Mouse (Mus musculus) testis, adult 2 months (tissue): ENCODE measurements at regions not wholly inside any gene's neighbourhood (a gene's known extent, or its start where the extent isn't known, plus 50 kb on each side); places are given as distances from the start of the nearest gene placed in this dataset.
"Not testable (repeated sequence)": the region's sequence is repeated elsewhere in the genome, so short reads cannot be mapped to it uniquely, and the experiment has no call there.

Experiments
- H3K27ac ChIP-seq: fragments of 200-500 bp; 2 replicates; pipeline ENCODE4 v1.5.1; 2012; ENCODE audit warnings: low read depth, low read length; ENCODE audit not compliant: control insufficient read depth, insufficient read depth
- H3K27me3 ChIP-seq: fragments of 200-500 bp; 2 replicates; pipeline ENCODE4 v1.6.1; 2012; ENCODE audit warnings: mild to moderate bottlenecking, low read length, moderate library complexity; ENCODE audit not compliant: control insufficient read depth, insufficient read depth
- H3K36me3 ChIP-seq: fragments of 200-500 bp; 2 replicates; pipeline ENCODE4 v1.6.1; 2012; ENCODE audit warnings: mild to moderate bottlenecking, low read length; ENCODE audit not compliant: control insufficient read depth, insufficient read depth
- H3K4me1 ChIP-seq: fragments of 200-500 bp; 2 replicates; pipeline ENCODE4 v1.6.1; 2012; ENCODE audit warnings: low read length; ENCODE audit not compliant: control insufficient read depth, insufficient read depth
- H3K4me3 ChIP-seq: fragments of 200-500 bp; 2 replicates; pipeline ENCODE4 v1.5.1; 2012; ENCODE audit warnings: low read depth, mild to moderate bottlenecking, low read length, moderate library complexity, mixed read lengths; ENCODE audit not compliant: control insufficient read depth
- CTCF ChIP-seq: fragments of 200-500 bp; IDR thresholded peaks from 2 replicates; pipeline ENCODE4 v1.5.1; 2012; ENCODE audit warnings: low read depth, mild to moderate bottlenecking, inconsistent platforms, low read length, moderate library complexity; ENCODE audit not compliant: control insufficient read depth, insufficient read depth, insufficient replicate concordance
- POLR2A ChIP-seq: fragments of 200-500 bp; IDR thresholded peaks from 2 replicates; pipeline ENCODE4 v1.6.1; 2012; ENCODE audit warnings: low read depth, mild to moderate bottlenecking, inconsistent platforms, low read length, moderate library complexity; ENCODE audit not compliant: control insufficient read depth

DNA sequence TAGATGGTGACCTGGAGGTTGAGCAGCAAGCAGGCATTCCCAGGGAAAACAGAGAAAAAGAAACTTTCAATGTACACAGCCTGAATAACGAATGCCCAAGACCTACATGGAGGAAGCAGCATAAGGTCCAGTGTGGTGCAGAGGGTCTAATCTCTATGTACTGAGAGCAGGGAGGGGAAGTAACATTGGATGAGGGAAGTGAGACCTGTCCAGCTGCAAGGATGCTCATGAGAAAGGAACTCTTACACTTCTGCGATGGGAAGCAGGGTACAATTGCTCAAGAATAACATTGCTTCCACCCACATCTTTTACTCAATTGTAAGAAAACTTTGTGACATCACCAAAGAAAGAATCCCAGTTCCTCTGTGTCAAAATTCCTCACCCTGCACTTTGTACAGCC lies 419.8 kb upstream of the Id2 start:
- H3K27ac ChIP-seq = no peak overlapping the region
- H3K4me3 ChIP-seq = no peak overlapping the region
- no peaks in the 10 kb centered on the region for H3K27me3 ChIP-seq
- TF ChIP-seq POLR2A (no peak), CTCF (no peak)
- H3K36me3 ChIP-seq = no peaks in the 10 kb centered on the region
- H3K4me1 ChIP-seq = no peaks in the 10 kb centered on the region

DNA sequence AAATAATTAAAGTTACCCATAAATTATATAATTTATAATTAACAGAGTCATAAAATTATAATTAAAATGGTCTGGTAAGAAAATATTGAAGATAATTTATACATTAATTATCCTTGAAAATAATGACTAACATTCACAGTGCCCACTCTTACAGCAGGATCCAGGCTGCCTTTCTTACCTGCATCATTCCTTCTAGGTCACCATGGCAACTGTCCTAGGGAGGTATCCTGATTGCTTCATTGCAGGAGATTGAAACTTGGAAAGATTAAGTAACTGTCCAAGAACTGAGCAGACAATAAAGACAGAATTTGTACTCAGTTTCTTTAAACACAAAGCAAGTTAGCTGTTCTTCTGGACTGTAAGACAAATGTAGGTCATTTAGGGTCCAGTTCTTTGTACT lies 416.7 kb upstream of the Id2 start:
- TF ChIP-seq POLR2A = no peak
- TF ChIP-seq CTCF = no peak
- no peak overlapping the region for H3K27ac ChIP-seq
- H3K27me3 ChIP-seq = no peaks in the 10 kb centered on the region
- no peak overlapping the region for H3K4me3 ChIP-seq
- no peaks in the 10 kb centered on the region for H3K4me1 ChIP-seq
- no peaks in the 10 kb centered on the region for H3K36me3 ChIP-seq

DNA sequence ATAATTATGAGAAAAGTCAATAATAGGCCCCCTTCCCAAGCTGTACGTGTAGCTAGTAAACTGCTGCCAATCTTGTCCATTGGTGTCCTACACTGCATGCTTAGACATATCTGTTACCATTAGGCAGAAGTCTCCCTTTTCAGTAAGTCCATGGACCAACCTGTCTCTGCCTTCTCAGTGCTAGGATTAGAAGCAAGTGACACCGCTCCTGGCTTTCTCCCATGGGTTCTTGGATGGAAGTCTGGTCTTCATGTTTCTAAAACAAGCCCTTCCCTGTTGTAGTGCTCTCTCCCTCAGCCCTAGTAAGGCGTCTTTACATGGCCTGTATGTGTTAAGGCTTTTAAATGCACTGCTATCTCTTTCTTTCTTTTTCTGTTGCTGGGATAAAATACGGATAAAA lies 412.7 kb upstream of the Id2 start:
- TF ChIP-seq POLR2A = no peak
- no peak for TF ChIP-seq CTCF
- no peak overlapping the region for H3K27ac ChIP-seq
- no peaks in the 10 kb centered on the region for H3K4me1 ChIP-seq
- H3K4me3 ChIP-seq = no peak overlapping the region
- no peaks in the 10 kb centered on the region for H3K27me3 ChIP-seq
- no peaks in the 10 kb centered on the region for H3K36me3 ChIP-seq

GRCm38 (mm10) chr12:25493233-25493632 lies 396.3 kb upstream of the Id2 start:
- Histone ChIP-seq H3K4me3 (no peak overlapping the region), H3K36me3 (no peaks in the 10 kb centered on the region), H3K27me3 (no peaks in the 10 kb centered on the region), H3K27ac (no peak overlapping the region), H3K4me1 (no peaks in the 10 kb centered on the region)
- TF ChIP-seq CTCF = no peak
- no peak for TF ChIP-seq POLR2A

GRCm38 (mm10) chr12:25492483-25493190 lies 395.7 kb upstream of the Id2 start:
- no peak overlapping the region for H3K27ac ChIP-seq
- no peak overlapping the region for H3K4me3 ChIP-seq
- no peaks in the 10 kb centered on the region for H3K27me3 ChIP-seq
- no peaks in the 10 kb centered on the region for H3K4me1 ChIP-seq
- H3K36me3 ChIP-seq = no peaks in the 10 kb centered on the region
- no peak for TF ChIP-seq POLR2A
- no peak for TF ChIP-seq CTCF

GRCm38 (mm10) chr12:25475180-25475758 lies 378.3 kb upstream of the Id2 start:
- no peaks in the 10 kb centered on the region for H3K27me3 ChIP-seq
- TF ChIP-seq CTCF (no peak), POLR2A (no peak)
- no peaks in the 10 kb centered on the region for H3K4me1 ChIP-seq
- no peak overlapping the region for H3K4me3 ChIP-seq
- no peaks in the 10 kb centered on the region for H3K36me3 ChIP-seq
- no peak overlapping the region for H3K27ac ChIP-seq

DNA sequence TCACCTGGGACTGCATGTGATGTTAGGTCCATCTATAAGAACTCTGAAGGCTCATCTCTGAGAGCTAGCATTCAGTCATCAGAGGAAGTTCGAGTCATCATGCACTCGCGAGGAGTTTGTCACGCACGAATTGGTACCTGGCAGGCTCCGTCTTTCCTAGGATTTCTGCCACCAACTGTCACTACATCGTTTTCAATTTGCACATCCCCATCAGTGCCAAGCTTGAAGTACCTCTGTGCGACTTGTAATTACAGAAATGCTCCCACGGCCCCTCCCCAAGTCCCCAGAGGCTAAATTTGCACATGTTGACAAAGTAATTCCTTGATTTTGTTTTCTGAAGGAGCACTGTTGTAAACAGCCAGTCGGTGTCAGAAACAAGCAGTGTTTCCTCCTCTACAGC lies 372.2 kb upstream of the Id2 start:
- no peak for TF ChIP-seq CTCF
- TF ChIP-seq POLR2A = no peak
- H3K27ac ChIP-seq = no peak overlapping the region
- no peaks in the 10 kb centered on the region for H3K36me3 ChIP-seq
- H3K4me1 ChIP-seq = 0 out of 2 replicates have a peak, but pooled peaks cover 2% of the 10 kb centered on the region
- H3K27me3 ChIP-seq = no peaks in the 10 kb centered on the region
- no peak overlapping the region for H3K4me3 ChIP-seq

GRCm38 (mm10) chr12:25467789-25468188 lies 370.8 kb upstream of the Id2 start:
- no peaks in the 10 kb centered on the region for H3K36me3 ChIP-seq
- 0 out of 2 replicates have a peak, but pooled peaks cover 2% of the 10 kb centered on the region for H3K4me1 ChIP-seq
- TF ChIP-seq POLR2A (no peak), CTCF (no peak)
- no peaks in the 10 kb centered on the region for H3K27me3 ChIP-seq
- no peak overlapping the region for H3K27ac ChIP-seq
- H3K4me3 ChIP-seq = no peak overlapping the region

GRCm38 (mm10) chr12:25462690-25463089 lies 365.8 kb upstream of the Id2 start:
- H3K36me3 ChIP-seq, H3K27ac ChIP-seq, H3K27me3 ChIP-seq, H3K4me3 ChIP-seq, H3K4me1 ChIP-seq: not testable (repeated sequence)
